Mouse (Mus musculus): ENCODE measurements around the gene Ccr10.

DNA sequence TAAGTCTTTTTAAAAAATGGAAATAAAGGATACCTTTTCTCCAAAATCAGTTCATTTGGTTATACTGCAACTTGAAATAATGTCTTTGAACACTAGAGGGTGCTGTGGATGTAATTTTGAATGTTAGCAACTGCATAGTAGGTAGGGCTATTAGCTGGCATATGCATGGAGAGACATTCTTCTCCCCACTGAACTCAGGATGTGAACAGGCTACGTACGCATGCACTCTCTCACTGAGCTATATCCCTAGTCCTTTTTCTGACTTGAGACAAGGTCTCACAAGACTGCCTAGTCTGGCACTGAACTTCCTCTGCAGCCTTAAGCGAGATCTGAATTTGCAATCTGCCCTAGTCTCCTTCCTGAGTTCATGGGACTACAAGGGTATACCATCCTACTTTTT is 36.7 kb upstream of the Ccr10 start:
- TF ChIP-seq GATA1 (IDR thresholded peaks at IDR 0.05; ENCODE audit: low read length): no peak
- no peak for TF ChIP-seq TAL1 (IDR thresholded peaks at IDR 0.05; ENCODE audit: low read length)

Measured in erythroblast, embryonic 14.5 days (primary cell).